Mouse (Mus musculus): ENCODE data around the gene Prdm11.

Prdm11 gene

DNA sequence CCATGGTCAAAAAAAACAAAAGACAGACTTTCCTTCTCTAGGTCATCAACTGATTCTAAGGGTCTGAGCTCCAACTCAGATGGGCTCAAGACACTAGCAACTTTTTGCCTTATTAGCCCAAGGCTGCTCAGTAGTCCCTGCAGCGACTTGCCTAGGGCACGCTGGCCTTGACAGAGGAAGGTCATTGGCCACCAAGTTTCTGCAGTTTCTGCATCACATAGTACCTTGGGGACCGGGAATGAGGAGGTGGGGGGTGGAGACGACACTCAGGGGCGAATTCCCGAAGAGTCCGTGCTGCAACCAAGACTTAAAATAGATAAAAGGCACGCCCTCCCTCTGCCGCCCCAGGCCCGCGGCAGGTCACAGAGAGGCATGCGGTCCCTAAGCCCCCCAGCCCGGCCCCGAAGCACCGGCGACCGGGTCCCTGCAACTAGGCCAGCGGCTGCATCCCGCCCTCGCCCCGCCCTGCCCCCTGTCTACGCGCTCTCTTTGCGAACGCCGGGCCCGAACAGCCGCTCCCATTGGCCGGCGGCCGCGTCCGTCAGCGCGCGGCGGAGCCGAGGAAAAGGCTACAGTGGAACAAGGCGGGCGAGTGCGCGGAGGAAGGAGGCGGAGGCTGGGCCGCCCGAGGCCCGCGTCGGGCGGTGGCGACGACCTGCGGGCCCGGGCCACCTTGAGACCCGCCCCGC is 694 bp downstream of the Prdm11 start:
- in situ Hi-C loops (cut with MboI): no loop called here

DNA sequence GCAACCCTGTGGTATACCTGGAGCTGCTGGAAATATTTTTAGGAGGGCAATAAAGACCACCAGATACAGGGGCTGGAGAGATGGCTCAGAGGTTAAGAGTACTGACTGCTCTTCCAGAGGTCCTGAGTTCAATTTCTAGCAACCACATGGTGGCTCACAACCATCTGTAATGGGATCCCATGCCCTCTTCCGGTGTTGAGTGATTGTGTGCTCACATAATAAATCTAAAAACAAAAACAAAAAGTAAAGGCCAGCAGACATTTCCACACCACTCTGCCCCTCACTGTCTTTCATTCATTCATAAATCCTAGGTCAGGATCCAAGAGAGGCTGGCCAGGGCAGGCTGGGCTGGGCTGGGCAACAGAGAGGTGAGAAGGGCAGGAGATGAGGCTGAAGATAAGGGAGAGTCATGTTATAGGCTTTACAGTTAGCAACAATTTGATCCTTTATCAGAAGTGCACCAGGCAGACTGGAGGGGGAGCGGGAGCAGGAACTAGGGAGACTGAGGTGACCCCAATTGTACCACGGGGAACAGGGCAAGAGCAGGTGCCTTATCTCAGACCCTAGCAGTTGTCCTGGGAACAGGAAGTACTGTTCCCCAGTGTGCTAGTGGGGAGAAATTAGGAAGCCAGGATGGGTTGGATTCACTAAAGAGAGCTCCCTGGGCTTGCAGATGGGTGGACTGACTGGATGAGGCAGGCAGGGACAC is 2.4 kb downstream of the Prdm11 start:
- in situ Hi-C loops (cut with MboI): no loop called here

DNA sequence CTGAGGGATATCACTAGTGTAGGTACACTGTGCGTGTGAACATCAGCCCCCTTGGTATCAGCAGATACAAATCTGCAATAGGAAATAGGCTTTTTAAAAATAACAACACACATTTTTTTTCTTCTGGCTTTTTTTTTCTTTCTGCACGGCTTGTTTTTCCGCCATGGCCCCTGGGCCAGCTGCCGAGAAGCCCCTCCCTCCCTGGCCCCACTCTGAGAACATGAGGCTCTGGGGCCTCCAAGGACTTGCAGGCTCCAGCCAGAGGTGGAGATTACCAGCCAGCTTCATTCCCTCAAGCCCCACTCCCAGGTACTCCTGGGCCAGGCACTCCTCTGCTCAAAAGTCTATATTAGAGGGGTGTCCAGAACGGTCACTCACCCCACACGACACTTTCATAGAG is 4.5 kb downstream of the Prdm11 start:
- in situ Hi-C loops (cut with MboI): no loop called here

DNA sequence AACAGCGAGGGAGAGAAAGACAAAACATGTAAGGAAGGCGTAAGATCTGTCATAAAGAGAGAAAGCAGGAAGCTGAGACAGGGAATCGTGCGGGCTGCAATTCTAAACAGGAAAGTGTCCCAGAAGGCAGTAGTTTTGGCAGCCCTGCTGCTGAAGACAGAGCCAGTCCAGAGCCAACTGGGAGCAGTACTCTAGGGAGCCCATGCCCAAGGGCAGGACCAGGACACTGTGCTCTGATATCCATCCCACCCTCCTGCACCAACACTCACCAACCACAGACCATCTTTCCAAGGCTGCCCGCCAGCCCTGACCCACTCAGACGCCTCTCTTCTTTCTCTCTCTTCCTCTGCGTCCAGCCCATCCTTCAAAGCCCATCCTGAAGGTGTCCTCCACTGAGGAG is 5.1 kb downstream of the Prdm11 start:
- in situ Hi-C loops (cut with MboI): no loop called here

DNA sequence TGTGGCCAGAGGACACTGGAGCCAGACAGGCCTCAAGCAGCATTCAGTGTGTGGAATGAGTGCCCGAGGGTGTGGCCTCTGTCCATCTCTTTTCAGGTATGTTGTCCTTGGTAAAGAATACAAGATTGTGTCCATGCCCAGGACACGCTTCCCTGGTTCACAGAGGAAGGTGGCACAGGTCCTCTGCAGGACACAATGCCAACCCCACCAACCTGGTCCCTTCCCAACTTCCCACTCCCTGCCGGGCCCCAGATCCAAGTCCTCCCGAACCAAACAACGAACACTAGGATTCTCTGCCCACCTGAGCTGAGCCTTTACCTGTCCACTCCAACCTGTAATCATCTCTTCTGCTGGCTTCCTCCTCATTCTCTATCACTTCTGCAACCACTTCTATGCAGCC is 6.3 kb downstream of the Prdm11 start:
- in situ Hi-C loops (cut with MboI): no loop called here

DNA sequence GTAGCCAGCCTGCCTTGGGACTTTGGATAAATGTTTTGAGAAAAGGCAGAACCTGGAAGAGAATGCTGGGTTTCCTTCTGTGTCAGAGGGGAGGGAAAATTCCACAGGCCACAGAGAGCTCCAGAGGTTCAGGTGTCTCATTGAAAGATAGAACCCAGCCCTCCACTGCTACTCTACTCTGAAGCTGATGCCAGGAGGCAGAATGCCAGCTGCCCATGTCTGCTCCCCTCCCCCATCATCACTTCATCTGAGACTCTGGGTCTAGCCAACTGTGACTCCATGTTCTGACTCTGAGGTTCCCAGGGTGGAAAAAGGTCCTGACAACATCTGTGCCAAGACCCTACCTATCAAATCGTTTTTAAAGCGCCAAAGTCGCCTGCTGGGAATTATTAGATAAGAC is 6.9 kb downstream of the Prdm11 start:
- in situ Hi-C loops (cut with MboI): no loop called here

DNA sequence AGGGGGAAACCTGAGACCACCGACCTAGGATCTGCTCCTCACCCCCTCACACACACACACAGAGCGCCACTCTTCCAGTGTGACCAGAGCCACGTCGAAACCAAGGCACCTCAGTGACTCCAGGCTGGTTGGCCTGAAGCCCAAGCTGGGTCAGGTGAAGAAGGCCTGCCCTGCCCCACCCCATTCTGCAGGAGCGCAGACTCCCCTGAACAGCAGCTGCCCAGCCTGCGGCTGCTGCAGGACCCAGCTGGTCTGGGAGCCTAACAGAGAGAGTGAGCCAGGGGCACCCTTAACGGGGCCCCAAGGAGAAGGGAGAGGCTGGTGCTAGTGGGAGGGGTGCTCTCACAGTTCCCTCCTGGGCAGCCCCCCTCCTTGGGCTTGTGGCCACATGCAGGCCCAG is 10.3 kb downstream of the Prdm11 start:
- in situ Hi-C loops (cut with MboI): no loop called here

DNA sequence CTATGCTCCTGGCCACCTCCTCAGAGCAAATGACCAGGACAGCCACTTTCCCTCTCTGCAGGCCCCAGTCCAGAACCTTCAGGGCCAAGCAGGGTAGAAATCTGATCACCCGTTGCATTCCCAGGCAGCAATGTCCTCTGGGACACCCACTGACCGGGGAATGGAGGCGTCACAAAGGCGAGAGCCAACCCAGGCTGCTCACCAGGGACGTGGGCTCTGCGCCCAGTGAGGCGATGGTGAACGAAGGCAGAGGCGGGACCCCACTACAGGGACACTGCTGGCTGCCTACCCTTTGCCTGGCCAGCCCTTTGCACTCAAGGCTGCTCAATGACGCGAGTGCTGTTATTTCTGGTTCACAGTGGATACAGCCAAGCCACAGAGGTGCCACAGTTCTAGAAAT is 13.3 kb downstream of the Prdm11 start:
- in situ Hi-C loops (cut with MboI): no loop called here

DNA sequence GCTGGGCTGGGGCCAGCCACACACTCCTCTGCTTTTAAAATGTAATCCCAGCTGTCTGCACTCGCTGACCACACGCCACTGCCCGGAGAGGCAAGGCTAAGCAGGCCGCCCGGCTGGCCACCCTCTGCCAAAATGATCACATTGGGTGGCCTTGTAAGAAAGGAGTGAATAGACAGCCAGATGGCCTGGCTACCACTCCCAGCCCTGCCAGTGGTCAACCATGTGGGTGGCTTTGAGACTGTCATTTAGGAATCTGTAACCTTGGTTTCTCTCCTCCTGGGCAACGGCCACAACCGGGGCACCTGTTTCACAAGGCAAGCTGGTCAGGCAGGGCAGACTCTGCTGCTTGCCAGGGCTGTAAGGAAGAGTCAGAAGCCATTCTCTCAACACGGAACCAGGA is 13.9 kb downstream of the Prdm11 start:
- in situ Hi-C loops (cut with MboI): no loop called here

DNA sequence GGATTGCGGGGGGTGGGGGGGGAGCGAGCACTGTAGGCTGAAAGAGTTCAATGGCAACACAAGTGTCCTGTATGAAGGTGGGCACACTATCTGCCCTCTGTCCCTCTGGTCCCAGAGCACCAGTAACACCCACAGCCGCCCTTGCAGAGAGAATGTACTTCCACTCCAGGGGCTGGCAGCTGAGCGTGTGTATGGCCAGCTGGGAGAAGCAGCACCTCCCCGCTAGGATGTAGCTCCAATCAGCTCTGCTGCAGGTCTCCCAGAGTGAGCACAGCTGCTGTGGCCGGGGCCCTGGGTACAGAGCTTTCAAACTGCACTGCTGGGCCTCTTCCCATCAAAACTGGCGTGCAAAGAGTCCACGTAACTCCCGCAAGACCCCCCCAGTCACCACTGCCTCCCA is 14.9 kb downstream of the Prdm11 start:
- in situ Hi-C loops (cut with MboI): no loop called here

DNA sequence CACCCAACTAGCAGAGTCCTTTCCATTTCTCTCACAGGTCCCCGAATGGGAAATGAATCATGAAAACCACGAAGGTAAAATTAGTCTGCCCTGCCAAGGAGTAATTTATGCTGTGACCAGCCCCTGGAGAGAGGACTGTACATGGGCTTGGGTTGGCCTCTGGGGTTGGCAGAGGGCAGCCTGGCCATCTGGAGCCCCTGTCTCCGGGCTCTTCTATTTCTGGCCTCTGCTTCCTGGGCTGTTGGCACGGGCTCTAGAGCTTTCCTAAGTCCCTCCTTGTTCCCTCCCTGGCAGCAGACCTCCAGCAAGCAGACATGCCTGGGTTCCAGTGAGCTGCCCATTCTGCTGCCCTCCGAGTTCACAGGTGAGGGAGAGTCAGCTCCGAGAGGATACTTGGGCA is 15.9 kb downstream of the Prdm11 start:
- in situ Hi-C loops (cut with MboI): no loop called here

DNA sequence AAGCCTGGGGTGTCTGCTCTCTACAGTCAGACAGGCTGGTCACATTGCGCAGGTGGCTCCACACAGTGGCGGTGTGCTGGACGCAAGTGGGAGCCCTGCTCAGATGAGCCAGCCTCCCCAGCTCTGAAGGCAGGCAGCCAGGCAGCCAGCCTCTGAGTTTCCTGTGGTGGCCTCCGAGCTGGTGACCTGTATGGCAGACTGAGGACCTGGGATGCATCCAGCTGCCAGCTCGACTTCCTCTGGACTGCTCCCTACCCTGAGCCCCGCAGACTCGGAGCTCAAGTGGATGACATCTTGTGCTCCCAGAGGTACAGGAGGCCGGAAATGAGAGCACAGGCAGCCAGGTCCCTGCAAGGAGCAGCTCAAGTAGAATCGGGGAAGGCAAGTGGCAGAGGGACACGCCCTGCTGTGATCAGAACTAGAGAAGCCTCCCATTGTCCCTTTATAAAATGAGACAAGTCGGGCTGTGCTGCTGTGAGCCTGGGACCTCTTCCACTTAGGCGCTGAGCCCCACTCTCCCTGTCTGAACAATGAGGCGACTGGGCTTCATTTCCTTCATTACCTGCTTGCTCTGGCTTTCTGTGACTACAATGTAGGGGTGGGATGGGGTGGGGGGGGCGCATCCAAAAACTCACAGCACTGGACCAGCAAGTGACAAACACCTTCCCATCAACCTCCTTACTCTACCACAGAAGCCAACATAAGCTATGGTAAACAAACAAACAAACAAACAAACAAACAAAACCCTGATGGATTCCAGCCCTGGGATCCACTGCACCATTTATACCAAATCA is 16.5 kb downstream of the Prdm11 start:
- in situ Hi-C loops (cut with MboI): no loop called here

DNA sequence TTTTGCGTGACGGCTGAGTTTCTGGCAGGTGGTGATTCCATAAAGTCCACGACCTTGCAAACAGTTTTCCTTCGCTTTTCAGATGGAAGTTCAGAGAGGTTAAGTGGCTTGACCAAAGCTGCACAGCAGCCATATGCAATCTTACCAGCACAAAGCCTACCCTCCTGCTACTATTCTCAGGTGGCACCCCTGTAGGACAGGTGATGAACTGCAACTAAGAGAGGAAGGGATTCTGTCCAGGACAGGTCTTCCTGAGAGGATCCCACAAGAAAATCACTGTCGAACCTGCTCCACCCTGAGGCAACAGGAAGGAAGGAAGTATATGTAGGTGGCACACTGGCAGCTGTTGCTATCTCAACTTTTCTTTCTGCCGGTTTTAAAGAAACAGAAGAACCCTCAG is 17.1 kb downstream of the Prdm11 start:
- in situ Hi-C loops (cut with MboI): no loop called here

DNA sequence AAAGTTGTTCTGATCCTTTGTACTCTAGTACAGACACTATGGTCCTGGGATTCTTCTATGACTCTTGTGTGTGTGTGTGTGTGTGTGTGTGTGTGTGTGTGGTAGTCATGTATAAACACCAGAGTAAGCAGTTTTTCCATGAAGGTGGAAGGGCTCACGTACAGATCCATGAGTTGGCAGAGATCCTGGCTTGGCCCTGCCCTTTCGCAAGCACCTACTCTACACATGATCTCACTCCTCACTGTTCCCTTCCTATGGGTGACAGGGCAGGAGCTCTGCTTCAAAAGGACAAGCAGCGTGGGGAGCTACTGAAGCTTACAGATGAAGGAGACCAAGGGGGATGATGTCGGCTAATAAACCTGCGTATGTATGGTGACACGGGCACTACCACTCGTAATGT is 18.3 kb downstream of the Prdm11 start:
- in situ Hi-C loops (cut with MboI): no loop called here

DNA sequence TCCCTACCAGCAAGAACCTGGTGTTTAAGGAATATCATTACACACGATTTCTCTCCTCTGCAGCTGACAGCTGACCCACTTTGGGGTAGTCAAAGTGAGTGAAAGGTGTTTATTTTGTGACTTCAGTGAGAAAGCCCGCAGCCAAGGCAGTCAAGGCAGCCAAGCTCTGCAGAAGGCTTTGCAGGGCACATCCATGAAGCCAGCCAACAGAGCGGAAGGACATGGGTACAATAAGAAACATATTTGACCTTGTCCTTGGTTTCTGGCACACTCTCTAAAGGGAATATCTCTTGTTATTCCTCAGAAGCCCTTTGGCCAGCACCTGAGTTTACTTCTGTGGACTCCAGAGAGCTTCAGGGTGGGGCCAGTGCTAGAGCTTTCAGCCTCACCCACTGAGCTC is 21.5 kb downstream of the Prdm11 start:
- in situ Hi-C loops (cut with MboI): no loop called here

DNA sequence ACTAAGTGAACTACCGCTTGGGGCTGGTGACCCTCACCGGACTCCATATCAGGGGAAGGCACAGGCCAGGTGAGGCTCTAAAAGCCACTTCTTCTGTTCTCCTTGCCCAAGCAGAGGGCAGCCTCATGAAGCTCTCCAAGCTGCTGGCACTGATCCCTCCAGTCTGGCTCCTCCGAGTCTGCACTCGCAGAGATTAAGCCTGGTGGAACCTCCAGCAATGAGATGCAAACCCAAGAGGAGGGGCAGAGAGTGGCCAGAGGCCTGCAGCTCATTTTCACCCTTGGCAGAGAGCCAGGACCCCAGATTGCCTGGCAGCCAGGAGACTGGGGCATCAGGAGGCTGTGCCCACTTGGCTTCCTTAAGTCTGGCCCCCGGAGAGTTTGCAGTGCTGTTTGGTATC is 27.1 kb downstream of the Prdm11 start:
- in situ Hi-C loops (cut with MboI): no loop called here

DNA sequence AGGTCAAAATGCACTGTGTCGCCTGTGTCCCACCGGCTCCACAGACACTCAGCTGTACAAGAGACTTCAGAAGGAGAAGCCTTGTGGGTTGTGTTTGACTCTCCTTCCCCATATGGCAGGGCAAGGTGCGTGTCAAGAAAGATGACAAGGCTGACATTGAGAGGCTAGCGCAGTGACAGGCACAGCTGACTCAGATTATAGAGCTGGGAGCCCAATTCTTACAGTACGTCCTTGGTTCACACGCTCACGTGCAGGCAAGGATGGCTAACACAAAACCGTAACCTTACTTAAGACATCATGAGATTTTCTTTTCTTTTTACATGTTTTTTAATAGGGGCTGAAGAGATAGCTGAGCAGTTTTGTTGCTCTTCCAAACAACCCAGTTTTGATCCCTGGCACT is 28.8 kb downstream of the Prdm11 start:
- in situ Hi-C loops (cut with MboI): no loop called here

DNA sequence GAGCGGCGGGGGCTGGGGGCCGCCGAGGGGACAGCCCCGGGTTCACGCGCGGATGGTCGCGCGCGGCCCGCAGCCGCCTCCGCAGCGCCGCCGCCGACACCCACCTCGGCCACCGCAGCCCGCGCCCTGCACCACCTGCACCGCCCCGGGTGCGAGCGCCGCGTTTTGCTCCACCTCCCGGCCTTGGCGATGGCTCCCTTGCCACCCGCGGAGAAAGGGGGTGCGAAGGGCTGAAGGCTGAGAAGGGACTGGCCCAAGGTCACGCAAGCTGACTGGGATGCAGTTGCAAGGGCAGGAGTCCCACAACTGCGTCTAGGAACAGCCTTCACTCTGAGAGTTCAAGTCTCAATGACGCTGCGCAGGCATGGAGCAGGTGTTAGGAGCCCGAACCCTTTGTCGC is 30.9 kb downstream of the Prdm11 start:
- in situ Hi-C loops (cut with MboI): no loop called here

DNA sequence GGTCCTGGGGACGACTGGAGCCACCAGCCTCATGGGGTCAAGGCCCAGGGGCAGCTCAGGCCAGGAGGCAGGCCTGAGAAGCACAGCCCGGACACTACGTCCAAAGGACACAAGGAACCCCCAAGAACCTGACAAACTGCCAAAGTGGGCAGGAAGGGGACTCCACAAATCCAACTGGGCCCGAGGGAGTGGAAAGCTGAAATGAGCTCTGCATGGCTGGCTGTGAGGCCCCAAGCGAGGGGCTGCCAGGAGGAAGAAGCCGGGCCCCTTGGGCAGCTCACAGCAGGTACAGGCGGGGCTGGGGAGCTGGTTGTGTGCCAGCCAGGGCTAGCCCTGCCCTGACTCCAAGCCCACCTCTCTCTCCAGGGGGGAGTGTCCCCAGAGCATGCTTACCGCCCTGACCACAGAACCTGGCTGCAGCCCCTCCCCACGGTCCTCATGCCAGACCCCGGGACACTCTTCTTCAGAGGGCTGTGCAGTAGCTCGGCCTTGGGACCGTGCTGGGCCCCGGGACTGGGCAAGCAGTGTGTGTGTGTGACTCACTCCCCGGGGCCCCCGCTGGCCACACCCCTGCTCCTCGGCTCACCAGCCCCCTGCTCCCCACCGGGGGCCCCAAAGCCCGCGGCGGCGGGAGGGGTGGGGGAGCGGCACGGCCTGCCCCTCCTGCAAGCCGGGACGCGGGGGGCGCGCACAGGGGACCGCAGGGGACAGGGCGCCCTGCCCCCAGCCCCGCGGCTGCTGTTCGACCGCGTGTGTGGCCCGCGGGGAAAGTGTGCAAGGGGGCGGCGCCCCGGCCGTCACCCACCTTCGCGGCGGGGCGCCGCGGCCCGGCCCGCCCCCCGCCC is 31.7 kb downstream of the Prdm11 start:
- in situ Hi-C loops (cut with MboI): no loop called here

DNA sequence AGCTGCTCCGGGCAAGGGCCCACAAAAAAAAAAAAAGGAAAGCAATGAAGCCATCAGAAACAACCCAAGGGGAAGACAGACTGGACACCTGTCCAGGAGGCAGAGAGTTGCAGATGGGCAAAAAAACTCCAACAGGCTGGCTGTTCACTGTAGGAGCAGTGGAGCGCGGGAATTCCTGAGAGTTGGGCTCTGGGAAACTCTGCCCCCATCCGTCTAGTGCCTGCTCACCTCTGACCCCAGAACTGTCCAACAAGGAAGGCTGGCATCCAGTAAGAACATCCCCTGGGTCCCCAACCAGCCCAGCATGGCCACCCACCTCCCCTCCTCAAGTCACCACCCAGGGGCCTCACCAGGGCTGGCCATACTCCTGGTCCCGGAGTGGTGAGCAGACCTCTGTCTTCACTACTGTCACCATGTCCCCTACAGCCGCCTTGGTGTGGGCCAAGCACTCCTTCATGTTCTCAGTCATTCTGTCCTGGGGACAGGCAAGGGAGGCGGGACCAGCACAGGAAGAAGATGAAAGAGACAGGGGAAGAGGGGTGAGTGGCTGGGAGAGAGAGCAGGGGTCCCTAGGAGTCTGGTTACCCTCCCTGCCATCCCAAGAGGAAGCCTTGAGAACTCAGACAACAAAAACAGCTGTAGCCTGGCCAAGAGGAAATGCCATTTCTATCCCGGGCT is 32.4 kb downstream of the Prdm11 start:
- in situ Hi-C loops (cut with MboI): no loop called here

DNA sequence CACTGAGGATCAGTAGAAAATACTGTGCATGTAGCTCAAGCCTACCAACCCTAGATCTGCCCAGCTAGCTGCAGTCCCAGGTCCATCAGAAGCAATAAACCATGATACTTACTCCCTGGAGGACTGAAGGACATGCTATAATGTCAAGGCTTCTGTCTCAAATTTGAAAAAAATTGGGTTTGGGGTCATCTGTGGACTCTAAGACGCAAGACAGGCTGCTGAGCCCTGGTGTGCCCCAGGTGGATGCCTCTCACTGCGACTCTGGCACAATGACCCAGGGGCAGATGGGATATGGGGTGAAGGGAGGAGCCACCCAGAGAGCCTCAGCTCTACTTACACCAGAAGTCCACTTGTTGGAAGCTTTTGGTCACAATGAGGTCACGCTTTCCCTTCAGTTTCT is 33.0 kb downstream of the Prdm11 start:
- in situ Hi-C loops (cut with MboI): no loop called here

DNA sequence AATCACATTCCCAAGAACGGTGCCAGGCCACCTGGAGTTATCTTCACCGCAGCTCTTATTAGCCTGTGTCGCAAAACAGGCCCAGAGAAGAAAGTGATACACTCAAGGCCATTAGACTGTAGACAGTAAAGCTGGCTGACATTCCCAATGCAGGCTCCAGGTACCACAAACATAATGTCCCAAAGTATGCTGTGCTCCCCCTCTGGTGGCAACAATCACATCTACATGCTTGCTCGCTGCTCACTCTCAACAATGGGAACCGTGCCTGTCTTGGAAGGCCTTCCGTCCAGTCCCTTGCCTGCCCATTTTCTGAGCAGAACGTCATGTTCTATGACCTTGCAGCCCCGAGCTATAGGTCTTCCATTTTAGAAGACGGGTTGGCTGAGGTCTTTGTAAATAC is 34.0 kb downstream of the Prdm11 start:
- in situ Hi-C loops (cut with MboI): no loop called here
